Mouse (Mus musculus) forebrain, embryonic 14.5 days (tissue): Measurements from ENCODE around the gene Naa80. TPM values are rescaled to one million over a fixed set of nuclear protein-coding genes. Genes with fewer than 3 reads are reported as not detected.

Experiments
- ATAC-seq: fragments of 200-750 bp; cut with Nextera tagmentation; 2 replicates; pipeline ENCODE4 v1.8.0; 2017; ENCODE audit warnings: mild to moderate bottlenecking, moderate library complexity
- DNase-seq: peaks from one replicate; pipeline ENCODE4 v3.0.0-alpha.2; 2015; ENCODE audit warnings: low spot score
- H3K27ac ChIP-seq: fragments of 300-500 bp; sonication (generic); 2 replicates; pipeline ENCODE4 v1.5.1; 2014; ENCODE audit warnings: low read depth, mild to moderate bottlenecking, control low read depth, low read length, moderate library complexity
- H3K27me3 ChIP-seq: fragments of 300-500 bp; sonication (generic); replicated peaks from 2 replicates; pipeline ENCODE4 v1.6.1; 2014; ENCODE audit warnings: low read length, control low read depth, mixed read lengths; ENCODE audit not compliant: control insufficient read depth, insufficient read depth
- H3K36me3 ChIP-seq: fragments of 300-500 bp; sonication (generic); 2 replicates; pipeline ENCODE4 v1.6.1; 2014; ENCODE audit warnings: low read length, control low read depth; ENCODE audit not compliant: control insufficient read depth, insufficient read depth
- H3K4me1 ChIP-seq: fragments of 300-500 bp; sonication (generic); 2 replicates; pipeline ENCODE4 v1.6.1; 2014; ENCODE audit warnings: antibody characterized with exemption, low read length, control low read depth; ENCODE audit not compliant: control insufficient read depth, insufficient read depth
- H3K4me2 ChIP-seq: fragments of 300-500 bp; sonication (generic); 2 replicates; pipeline ENCODE4 v1.6.1; 2014; ENCODE audit warnings: mild to moderate bottlenecking, control low read depth, low read length
- H3K4me3 ChIP-seq: fragments of 300-500 bp; sonication (generic); 2 replicates; pipeline ENCODE4 v1.5.1; 2014; ENCODE audit warnings: low read depth, low read length, control low read depth
- H3K9ac ChIP-seq: fragments of 300-500 bp; sonication (generic); 2 replicates; pipeline ENCODE4 v1.6.1; 2014; ENCODE audit warnings: mild to moderate bottlenecking, low read length, control low read depth, moderate library complexity
- H3K9me3 ChIP-seq: fragments of 300-500 bp; sonication (generic); replicated peaks from 2 replicates; pipeline ENCODE4 v1.6.1; 2016; ENCODE audit warnings: low read length, control low read depth, mixed read lengths; ENCODE audit not compliant: control insufficient read depth
- WGBS: fragments of 180-500 bp; shearing (Covaris S2); extraction: QIAGEN DNeasy Blood & Tissue Kit; methylation state at CpG from one replicate; pipeline ENCODE4 v1.1.7; 2014; 5-methylcytosine and 5-hydroxymethylcytosine counted together
- polyA plus RNA-seq: library from polyadenylated mRNA; unstranded; fragments of >200 nt; fragmentation: Nextera tagmentation; extraction: Ambion mirVana; gene quantifications from 2 replicates; pipeline ENCODE4 v1.2.1, GENCODE M21; 2014

The Naa80 gene
- polyA plus RNA-seq, 1 experiment from 2014 or later, result 18.7 TPM

- peak within 1 kb of the TSS; percentile 62 for H3K4me3 ChIP-seq
- H3K36me3 ChIP-seq, result peaks cover 50% of the 10 kb centered on the region
Measured at GRCm38 (mm10) chr9:107541474-107542351, 37.0 kb upstream of the Naa80 start, which contains the start of the genes Cyb561d2 and Nprl2. Gene Cyb561d2 (minus strand): TSS chr9:107542193. Gene Nprl2 (plus strand): TSS chr9:107542226.

GRCm38 (mm10) chr9:107542352-107542686, 36.4 kb upstream of the Naa80 start:
- DNase-seq (no peak), ATAC-seq (peak; percentile 13; the same call in 1 of the 2 replicates)
- Histone ChIP-seq H3K27me3 (no peaks in the 10 kb centered on the region), H3K27ac (peak overlapping the region; percentile 3; the same call in 1 of the 2 replicates), H3K4me2 (peak overlapping the region; percentile 95), H3K36me3 (peaks cover 44% of the 10 kb centered on the region), H3K9ac (peak overlapping the region; percentile 69), H3K9me3 (no peaks in the 10 kb centered on the region), H3K4me1 (peaks cover 22% of the 10 kb centered on the region), H3K4me3 (peak overlapping the region; percentile 62)
- 1% methylated on average over 11 of the region's 11 CpGs for WGBS

More at GRCm38 (mm10) chr9:107541474-107542351, 37.0 kb upstream of the Naa80 start, which contains the start of the genes Cyb561d2 and Nprl2:
- under 1% methylated on average over 46 of the region's 46 CpGs for WGBS
- no peaks in the 10 kb centered on the region for H3K9me3 ChIP-seq
- H3K4me2 ChIP-seq, result peak within 1 kb of the TSS; percentile 95
- no peaks in the 10 kb centered on the region for H3K27me3 ChIP-seq
- peak; percentile 91 for ATAC-seq
- H3K27ac ChIP-seq, result peak within 1 kb of the TSS; percentile 27; the same call in 1 of the 2 replicates
- H3K4me1 ChIP-seq, result peaks cover 22% of the 10 kb centered on the region
- DNase-seq, result peak; percentile 97
- H3K9ac ChIP-seq, result peak within 1 kb of the TSS; percentile 69

- Histone ChIP-seq H3K4me1 (peaks cover 23% of the 10 kb centered on the region), H3K27ac (no peak overlapping the region)
- ATAC-seq, result no peak
Measured at GRCm38 (mm10) chr9:107542721-107543120, 36.0 kb upstream of the Naa80 start.

GRCm38 (mm10) chr9:107543299-107543698, 35.4 kb upstream of the Naa80 start:
- ATAC-seq (no peak), DNase-seq (no peak)
- Histone ChIP-seq H3K4me3 (no peak overlapping the region), H3K27me3 (no peaks in the 10 kb centered on the region), H3K36me3 (peaks cover 34% of the 10 kb centered on the region), H3K9ac (no peak overlapping the region), H3K9me3 (no peaks in the 10 kb centered on the region), H3K4me2 (peak overlapping the region; percentile 95; the same call in 1 of the 2 replicates), H3K4me1 (peaks cover 23% of the 10 kb centered on the region), H3K27ac (no peak overlapping the region)
- 85% methylated on average over 11 of the region's 11 CpGs for WGBS

More at GRCm38 (mm10) chr9:107542721-107543120, 36.0 kb upstream of the Naa80 start:
- 50% methylated on average over 8 of the region's 8 CpGs for WGBS
- H3K27me3 ChIP-seq, result no peaks in the 10 kb centered on the region
- H3K4me3 ChIP-seq, result peak overlapping the region; percentile 62
- peak overlapping the region; percentile 95 for H3K4me2 ChIP-seq
- peaks cover 40% of the 10 kb centered on the region for H3K36me3 ChIP-seq
- H3K9me3 ChIP-seq, result no peaks in the 10 kb centered on the region
- H3K9ac ChIP-seq, result peak overlapping the region; percentile 69
- DNase-seq, result no peak

GRCm38 (mm10) chr9:107544196-107544700, 34.4 kb upstream of the Naa80 start:
- DNase-seq, result no peak
- H3K36me3 ChIP-seq, result peaks cover 24% of the 10 kb centered on the region
- no peaks in the 10 kb centered on the region for H3K27me3 ChIP-seq
- H3K27ac ChIP-seq, result no peak overlapping the region
- no peak overlapping the region for H3K4me2 ChIP-seq
- ATAC-seq, result no peak
- no peak overlapping the region for H3K4me3 ChIP-seq
- peaks cover 23% of the 10 kb centered on the region for H3K4me1 ChIP-seq
- no peak overlapping the region for H3K9ac ChIP-seq
- WGBS, result 94% methylated on average over 17 of the region's 17 CpGs
- no peaks in the 10 kb centered on the region for H3K9me3 ChIP-seq

GRCm38 (mm10) chr9:107544729-107545128, 34.0 kb upstream of the Naa80 start:
- H3K9ac ChIP-seq, result no peak overlapping the region
- peaks cover 23% of the 10 kb centered on the region for H3K4me1 ChIP-seq
- H3K9me3 ChIP-seq, result no peaks in the 10 kb centered on the region
- H3K36me3 ChIP-seq, result peaks cover 19% of the 10 kb centered on the region
- no peaks in the 10 kb centered on the region for H3K27me3 ChIP-seq
- H3K27ac ChIP-seq, result no peak overlapping the region
- H3K4me3 ChIP-seq, result no peak overlapping the region
- no peak for DNase-seq
- no peak overlapping the region for H3K4me2 ChIP-seq
- WGBS, result 93% methylated on average over 12 of the region's 12 CpGs
- ATAC-seq, result no peak

- ATAC-seq (no peak), DNase-seq (no peak)
- Histone ChIP-seq H3K4me3 (no peak overlapping the region), H3K27ac (no peak overlapping the region), H3K9me3 (no peaks in the 10 kb centered on the region), H3K9ac (no peak overlapping the region), H3K4me2 (no peak overlapping the region), H3K4me1 (peaks cover 23% of the 10 kb centered on the region), H3K36me3 (peaks cover 15% of the 10 kb centered on the region), H3K27me3 (no peaks in the 10 kb centered on the region; the same call in 1 of the 2 replicates)
- 86% methylated on average over 10 of the region's 10 CpGs for WGBS
Measured at GRCm38 (mm10) chr9:107545199-107545598, 33.5 kb upstream of the Naa80 start.

GRCm38 (mm10) chr9:107545602-107546001, 33.1 kb upstream of the Naa80 start:
- ATAC-seq (no peak), DNase-seq (peak; percentile 73)
- no peak overlapping the region for H3K4me2 ChIP-seq
- no peak overlapping the region for H3K4me3 ChIP-seq
- 7% methylated on average over 3 of the region's 3 CpGs for WGBS
- H3K9ac ChIP-seq, result no peak overlapping the region
- peaks cover 4% of the 10 kb centered on the region; the same call in 1 of the 2 replicates for H3K27me3 ChIP-seq
- H3K36me3 ChIP-seq, result peaks cover 12% of the 10 kb centered on the region
- no peaks in the 10 kb centered on the region for H3K9me3 ChIP-seq
- H3K4me1 ChIP-seq, result peaks cover 23% of the 10 kb centered on the region
- H3K27ac ChIP-seq, result no peak overlapping the region; the same call in 1 of the 2 replicates
